Comparison of ENCODE assay signal across 16 mouse cellular contexts in the genomic region with DNA sequence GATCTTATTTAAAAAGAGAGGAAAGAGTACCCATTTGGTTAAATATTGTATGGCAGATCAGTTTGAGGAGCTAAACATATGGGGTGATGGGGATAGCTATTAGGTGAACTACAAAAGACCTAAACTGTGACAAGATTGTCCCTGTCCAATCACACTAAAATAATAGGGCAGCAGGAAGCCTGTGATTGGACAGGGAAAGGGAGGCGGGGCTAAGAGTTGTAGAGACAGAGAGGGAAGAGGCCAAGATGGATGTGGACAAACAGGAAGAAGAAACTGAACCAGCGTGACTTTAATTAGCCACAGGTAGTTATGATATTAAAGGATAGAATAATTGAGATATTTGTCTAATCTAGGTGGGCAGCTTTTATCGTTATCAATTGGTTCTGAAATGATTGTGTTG.
"Had no signal": no experiment of that assay in that cellular context is flagged by ENCODE, and none has a peak within 500 bp of the region (broad histone marks: within the 10 kb centered on the region; RNA-seq: fewer than 3 reads in every experiment).

No protein-coding gene starts in this region.

- H3K9me3 ChIP-seq: neural tube, embryonic 13.5 days; neural tube, embryonic 15.5 days; stomach, embryonic 15.5 days had no signal

- H3K27me3 ChIP-seq: neural tube, embryonic 13.5 days; neural tube, embryonic 15.5 days; stomach, embryonic 15.5 days had no signal

- H3K36me3 ChIP-seq: neural tube, embryonic 13.5 days; neural tube, embryonic 15.5 days; stomach, embryonic 15.5 days had no signal

- H3K4me3 ChIP-seq: neural tube, embryonic 13.5 days; neural tube, embryonic 15.5 days; stomach, embryonic 15.5 days had no signal

- H3K4me2 ChIP-seq: neural tube, embryonic 13.5 days; neural tube, embryonic 15.5 days; stomach, embryonic 15.5 days had no signal

- DNase-seq: retina, postnatal 1 day; right cerebral cortex, adult 18-20 months; right cerebral cortex, postnatal 14 days; right cerebral cortex, postnatal 25 days; right cerebral cortex, postnatal 4 days; spleen, adult 18-20 months; thymus, adult 18-20 months; thymus, adult 2 months; thymus, postnatal 14 days; thymus, postnatal 25 days; thymus, postnatal 36 days; thymus, postnatal 4 days had no signal

- H3K27ac ChIP-seq: neural tube, embryonic 13.5 days; neural tube, embryonic 15.5 days; stomach, embryonic 15.5 days; stomach, postnatal 0 days had no signal

- H3K9ac ChIP-seq: neural tube, embryonic 13.5 days; neural tube, embryonic 15.5 days; stomach, embryonic 15.5 days had no signal
